Mouse (Mus musculus) megakaryocyte-erythroid progenitor cell, adult 5-6 weeks (primary cell): ENCODE data around the gene Jup. TPM values are rescaled to one million over a fixed set of nuclear protein-coding genes. Genes with fewer than 3 reads are reported as not detected.
"Not testable (repeated sequence)": the region's sequence is repeated elsewhere in the genome, so short reads cannot be mapped to it uniquely, and the experiment has no call there.

Experiments
- ATAC-seq: replicated peaks from 2 replicates; pipeline ENCODE4 v1.8.0; 2016; ENCODE audit warnings: mild to moderate bottlenecking, inconsistent platforms; ENCODE audit not compliant: severe bottlenecking, poor library complexity, low FRiP score, low TSS enrichment
- total RNA-seq, 2 experiments: library from RNA; stranded (forward) in 1 of 2; stranded (reverse) in 1 of 2; fragments of 200-1000, 215-1000 nt in 1 of 2; fragments of >200 nt in 1 of 2; fragmentation: Nextera tagmentation in 1 of 2; gene quantifications; 2 replicates each; pipeline ENCODE4 v1.2.3; 2014 to 2017

Gene Jup
- total RNA-seq, 2 experiments from 2014 or later, result 0.52 to 0.81 TPM

- no peak for ATAC-seq
Measured at GRCm38 (mm10) chr11:100325062-100325629, 72.4 kb downstream of the Jup start.

GRCm38 (mm10) chr11:100323578-100323977 is 74.0 kb downstream of the Jup start:
- no peak for ATAC-seq

- ATAC-seq, result no peak
Measured at GRCm38 (mm10) chr11:100322591-100323258, 74.8 kb downstream of the Jup start.

GRCm38 (mm10) chr11:100321479-100322305 is 75.9 kb downstream of the Jup start:
- not testable (repeated sequence) for ATAC-seq

- ATAC-seq, result not testable (repeated sequence)
Measured at GRCm38 (mm10) chr11:100320701-100321410, 76.7 kb downstream of the Jup start.

- peak; percentile 84 for ATAC-seq
Measured at GRCm38 (mm10) chr11:100320172-100320630, 77.4 kb downstream of the Jup start.

GRCm38 (mm10) chr11:100319492-100320171 is 77.9 kb downstream of the Jup start, which contains the start of gene Eif1:
Gene Eif1 (plus strand): TSS chr11:100319885.
- ATAC-seq, result peak; percentile 77

Other genes starting within 250 kb of the Jup start
- not detected in 2 replicates for gene Krt19, start 249.1 kb downstream of the Jup start, total RNA-seq (2014; fragmentation: Nextera tagmentation)
- not detected in 2 replicates for gene Krt19, start 249.1 kb downstream of the Jup start, total RNA-seq (2017)
- not detected in 2 replicates for gene Krt9, start 204.5 kb downstream of the Jup start, total RNA-seq (2014; fragmentation: Nextera tagmentation)
- gene Krt9, start 204.5 kb downstream of the Jup start, total RNA-seq (2017), result not detected in 2 replicates
- not detected in 2 replicates for gene Krt14, start 190.2 kb downstream of the Jup start, total RNA-seq (2014; fragmentation: Nextera tagmentation)
- not detected in 2 replicates for gene Krt14, start 190.2 kb downstream of the Jup start, total RNA-seq (2017)
- gene Krt16, start 148.9 kb downstream of the Jup start, total RNA-seq (2014; fragmentation: Nextera tagmentation), result not detected in 2 replicates
- gene Krt16, start 148.9 kb downstream of the Jup start, total RNA-seq (2017), result not detected in 2 replicates
- not detected in 2 replicates for gene Krt17, start 136.7 kb downstream of the Jup start, total RNA-seq (2014; fragmentation: Nextera tagmentation)
- gene Krt17, start 136.7 kb downstream of the Jup start, total RNA-seq (2017), result not detected in 2 replicates
- gene Krt42, start 127.9 kb downstream of the Jup start, total RNA-seq (2014; fragmentation: Nextera tagmentation), result not detected in 2 replicates
- gene Krt42, start 127.9 kb downstream of the Jup start, total RNA-seq (2017), result not detected in 2 replicates
- 1,051 and 1,260 TPM in 2 replicates for gene Eif1, start 77.9 kb downstream of the Jup start, total RNA-seq (2014; fragmentation: Nextera tagmentation)
- 170 and 204 TPM in 2 replicates for gene Eif1, start 77.9 kb downstream of the Jup start, total RNA-seq (2017)
- not detected in 2 replicates for gene Gast, start 63.4 kb downstream of the Jup start, total RNA-seq (2014; fragmentation: Nextera tagmentation)
- not detected in 2 replicates for gene Gast, start 63.4 kb downstream of the Jup start, total RNA-seq (2017)
- not detected in 2 replicates for gene Hap1, start 41.6 kb downstream of the Jup start, total RNA-seq (2014; fragmentation: Nextera tagmentation)
- gene Hap1, start 41.6 kb downstream of the Jup start, total RNA-seq (2017), result not detected in 2 replicates
- 1.0 TPM in 1 of 2 replicates, not detected in the other for gene P3h4, start 17.1 kb upstream of the Jup start, total RNA-seq (2014; fragmentation: Nextera tagmentation)
- gene P3h4, start 17.1 kb upstream of the Jup start, total RNA-seq (2017), result 0.08 and 0.33 TPM in 2 replicates
- not detected in 2 replicates for gene Fkbp10, start 17.9 kb upstream of the Jup start, total RNA-seq (2014; fragmentation: Nextera tagmentation)
- 0.53 TPM in 1 of 2 replicates, not detected in the other for gene Fkbp10, start 17.9 kb upstream of the Jup start, total RNA-seq (2017)
- gene Nt5c3b, start 44.0 kb upstream of the Jup start, total RNA-seq (2014; fragmentation: Nextera tagmentation), result 35.7 and 54.2 TPM in 2 replicates
- 25.9 and 33.8 TPM in 2 replicates for gene Nt5c3b, start 44.0 kb upstream of the Jup start, total RNA-seq (2017)
- 2.6 TPM in 1 of 2 replicates, not detected in the other for gene Klhl10, start 44.2 kb upstream of the Jup start, total RNA-seq (2014; fragmentation: Nextera tagmentation)
- 1.6 TPM in 1 of 2 replicates, not detected in the other for gene Klhl10, start 44.2 kb upstream of the Jup start, total RNA-seq (2017)
- gene Klhl11, start 75.0 kb upstream of the Jup start, total RNA-seq (2014; fragmentation: Nextera tagmentation), result 10.8 and 14.8 TPM in 2 replicates
- 27.9 and 40.8 TPM in 2 replicates for gene Klhl11, start 75.0 kb upstream of the Jup start, total RNA-seq (2017)
- gene Acly, start 130.2 kb upstream of the Jup start, total RNA-seq (2014; fragmentation: Nextera tagmentation), result 99.9 and 114 TPM in 2 replicates
- 90.6 and 112 TPM in 2 replicates for gene Acly, start 130.2 kb upstream of the Jup start, total RNA-seq (2017)
- not detected in 2 replicates for gene Ttc25, start 147.8 kb upstream of the Jup start, total RNA-seq (2014; fragmentation: Nextera tagmentation)
- not detected in 2 replicates for gene Ttc25, start 147.8 kb upstream of the Jup start, total RNA-seq (2017)
- 57.0 and 60.8 TPM in 2 replicates for gene Cnp, start 177.1 kb upstream of the Jup start, total RNA-seq (2014; fragmentation: Nextera tagmentation)
- gene Cnp, start 177.1 kb upstream of the Jup start, total RNA-seq (2017), result 26.7 and 44.2 TPM in 2 replicates
- 14.2 and 14.9 TPM in 2 replicates for gene Nkiras2, start 221.5 kb upstream of the Jup start, total RNA-seq (2014; fragmentation: Nextera tagmentation)
- 4.2 and 11.2 TPM in 2 replicates for gene Nkiras2, start 221.5 kb upstream of the Jup start, total RNA-seq (2017)
- 133 and 176 TPM in 2 replicates for gene Dnajc7, start 222.4 kb upstream of the Jup start, total RNA-seq (2014; fragmentation: Nextera tagmentation)
- 139 and 147 TPM in 2 replicates for gene Dnajc7, start 222.4 kb upstream of the Jup start, total RNA-seq (2017)